16 mouse cellular contexts compared by ENCODE assay signal in genomic region chr12:72388835-72389234, GRCm38 (mm10). TPM values are rescaled to one million over a fixed set of nuclear protein-coding genes. Genes with fewer than 3 reads are reported as not detected.
"Had no signal": no experiment of that assay in that cellular context is flagged by ENCODE, and none has a peak within 500 bp of the region (broad histone marks: within the 10 kb centered on the region; RNA-seq: fewer than 3 reads in every experiment).

No protein-coding gene starts in this region.

- ATAC-seq: hindbrain, postnatal 0 days; intestine, embryonic 16.5 days; liver, embryonic 12.5 days had no signal

- DNase-seq: gastrocnemius, adult 2 months; gastrocnemius, postnatal 10 days; gastrocnemius, postnatal 25 days; heart, adult 18-20 months; heart, postnatal 14 days; heart, postnatal 36 days; kidney, adult 11 months; kidney, adult 2 months; kidney, postnatal 10 days; kidney, postnatal 25 days; kidney, postnatal 4 days; left cerebral cortex, postnatal 4 days had no signal

RNA-seq across cellular contexts. Expression of gene Rtn1, which starts 20.0 kb away (rescaled TPM):
- total RNA-seq: hematopoietic stem cell, adult 5-6 weeks had no signal
